Mouse (Mus musculus): ENCODE data around the gene Sgf29. TPM values are rescaled to one million over a fixed set of nuclear protein-coding genes. Genes with fewer than 3 reads are reported as not detected.

Sgf29 gene
- polyA plus RNA-seq, 1 experiment from 2014 or later = 57.6 TPM

DNA sequence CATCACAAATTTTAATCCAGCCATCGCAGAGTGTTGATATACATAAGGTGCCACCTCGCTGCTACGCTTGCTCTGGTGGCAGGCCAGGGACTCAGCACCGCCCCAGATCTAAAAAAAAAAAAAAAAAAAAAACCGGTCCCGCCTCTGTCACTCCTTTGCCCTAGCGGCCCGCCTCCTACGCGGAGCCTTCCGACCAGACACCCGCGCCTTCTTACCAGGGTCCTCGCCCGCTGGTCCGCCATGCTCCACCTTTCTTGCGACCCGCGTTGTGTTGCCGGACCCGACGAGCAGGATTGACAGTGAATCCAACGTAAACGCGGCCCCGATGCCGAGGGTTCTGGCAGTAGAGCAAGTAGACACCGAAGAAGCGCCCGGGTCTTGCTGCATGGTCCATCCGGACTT is 46.1 kb downstream of the Sgf29 start, which contains the start of gene Bola2:
Gene Bola2, plus strand, starts transcription at position 192 of the 402 bp plus-strand sequence.
- no peak for DNase-seq (ENCODE audit: low spot score)
- under 1% methylated on average over 31 of the region's 31 CpGs for WGBS
- peak within 1 kb of the TSS; percentile 97 for H3K27ac ChIP-seq
- no peaks in the 10 kb centered on the region for H3K27me3 ChIP-seq (ENCODE audit: insufficient read depth, poor library complexity, severe bottlenecking)
- peaks cover 57% of the 10 kb centered on the region for H3K36me3 ChIP-seq
- no peaks in the 10 kb centered on the region for H3K9me3 ChIP-seq
- H3K4me1 ChIP-seq (replicated peaks) = peaks cover 42% of the 10 kb centered on the region
- peak within 1 kb of the TSS; percentile 93 for H3K4me3 ChIP-seq

DNA sequence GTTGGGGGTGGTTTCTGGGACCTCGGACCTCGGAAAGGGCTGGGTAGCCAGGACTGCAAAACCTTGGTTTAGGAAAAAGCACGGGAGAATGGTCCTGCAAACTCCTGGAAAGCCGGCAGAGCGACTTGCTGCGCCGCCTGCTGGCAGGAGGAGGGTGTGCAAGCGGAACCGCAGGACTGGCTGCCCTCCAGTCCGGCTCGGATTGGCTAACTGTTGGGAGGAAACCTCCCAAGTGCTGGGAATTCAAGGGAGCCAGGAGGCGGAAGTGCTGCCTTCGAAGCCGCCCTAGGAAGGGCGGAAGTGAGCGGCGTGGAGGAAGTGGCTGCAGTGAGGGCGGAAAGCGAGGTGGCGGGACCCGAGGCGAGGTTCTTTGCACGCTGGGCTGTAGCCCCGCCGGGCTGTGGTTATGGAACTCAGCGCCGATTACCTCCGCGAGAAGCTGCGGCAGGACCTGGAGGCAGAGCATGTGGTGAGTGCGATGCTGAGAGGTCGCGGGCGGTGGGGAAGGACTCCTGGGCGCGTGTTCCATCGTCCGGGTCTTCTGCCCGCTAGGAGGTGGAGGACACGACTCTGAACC is 46.6 kb downstream of the Sgf29 start, which contains the start of gene Slx1b:
Gene Slx1b, minus strand, starts transcription at position 154 of the 577 bp plus-strand sequence.
- no peaks in the 10 kb centered on the region for H3K27me3 ChIP-seq (ENCODE audit: insufficient read depth, poor library complexity, severe bottlenecking)
- H3K4me1 ChIP-seq (replicated peaks) = peaks cover 47% of the 10 kb centered on the region
- DNase-seq (ENCODE audit: low spot score) = peak; percentile 97
- WGBS = under 1% methylated on average over 40 of the region's 40 CpGs
- H3K4me3 ChIP-seq = peak within 1 kb of the TSS; percentile 93
- no peaks in the 10 kb centered on the region for H3K9me3 ChIP-seq
- peaks cover 57% of the 10 kb centered on the region for H3K36me3 ChIP-seq
- H3K27ac ChIP-seq = peak within 1 kb of the TSS; percentile 97

DNA sequence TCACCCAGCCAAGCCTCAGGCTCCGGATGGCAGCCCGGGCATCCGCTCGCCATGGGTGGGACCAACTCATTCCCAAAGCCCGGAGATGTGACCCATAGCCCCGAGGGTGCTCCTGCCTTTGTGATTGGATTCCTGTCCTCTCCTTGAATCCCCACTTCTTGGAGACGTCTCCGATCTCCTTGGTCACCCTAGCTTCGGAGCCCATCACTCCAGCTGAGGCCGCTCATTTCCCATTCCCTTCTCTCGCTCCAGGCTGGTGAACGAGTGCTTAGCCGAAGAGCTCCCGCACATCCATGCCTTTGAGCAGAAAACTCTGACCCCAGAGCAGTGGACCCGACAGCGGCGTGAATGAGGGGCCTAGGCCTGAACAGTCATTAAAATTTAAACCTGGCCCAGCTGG is 47.2 kb downstream of the Sgf29 start:
- Histone ChIP-seq H3K9me3 (no peaks in the 10 kb centered on the region), H3K4me3 (peak overlapping the region; percentile 93), H3K4me1 (replicated peaks) (peaks cover 52% of the 10 kb centered on the region), H3K27me3 (ENCODE audit: insufficient read depth, poor library complexity, severe bottlenecking) (no peaks in the 10 kb centered on the region), H3K36me3 (peaks cover 52% of the 10 kb centered on the region), H3K27ac (peak overlapping the region; percentile 97)
- DNase-seq (ENCODE audit: low spot score) = no peak
- WGBS = 5% methylated on average over 17 of the region's 17 CpGs

DNA sequence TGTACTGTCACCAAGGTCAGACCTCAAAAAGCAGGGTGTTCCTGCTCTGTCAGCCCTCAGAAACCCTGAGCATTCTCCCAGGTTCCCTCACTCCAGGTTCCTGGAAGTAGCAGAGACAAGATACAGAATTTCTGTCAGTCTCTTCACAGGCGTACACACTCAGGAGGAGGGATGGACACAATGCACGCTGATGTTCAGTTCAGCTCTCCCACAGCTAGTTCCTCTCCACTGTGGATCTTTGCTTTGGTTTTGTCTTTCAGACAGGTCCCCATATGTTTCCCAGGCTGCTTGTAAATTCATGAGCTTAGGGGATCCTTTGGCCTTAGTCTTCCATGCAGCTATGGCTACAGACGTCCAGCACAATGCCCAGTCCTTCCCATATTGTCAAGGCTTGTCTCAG is 47.8 kb downstream of the Sgf29 start:
- 79% methylated on average over 3 of the region's 3 CpGs for WGBS
- Histone ChIP-seq H3K36me3 (peaks cover 46% of the 10 kb centered on the region), H3K27me3 (ENCODE audit: insufficient read depth, poor library complexity, severe bottlenecking) (peaks cover 5% of the 10 kb centered on the region), H3K9me3 (no peaks in the 10 kb centered on the region), H3K4me3 (peak overlapping the region; percentile 93), H3K4me1 (replicated peaks) (peaks cover 58% of the 10 kb centered on the region), H3K27ac (0 out of 2 replicates have a peak overlapping the region, but pooled peaks have one; percentile 97)
- DNase-seq (ENCODE audit: low spot score) = no peak

DNA sequence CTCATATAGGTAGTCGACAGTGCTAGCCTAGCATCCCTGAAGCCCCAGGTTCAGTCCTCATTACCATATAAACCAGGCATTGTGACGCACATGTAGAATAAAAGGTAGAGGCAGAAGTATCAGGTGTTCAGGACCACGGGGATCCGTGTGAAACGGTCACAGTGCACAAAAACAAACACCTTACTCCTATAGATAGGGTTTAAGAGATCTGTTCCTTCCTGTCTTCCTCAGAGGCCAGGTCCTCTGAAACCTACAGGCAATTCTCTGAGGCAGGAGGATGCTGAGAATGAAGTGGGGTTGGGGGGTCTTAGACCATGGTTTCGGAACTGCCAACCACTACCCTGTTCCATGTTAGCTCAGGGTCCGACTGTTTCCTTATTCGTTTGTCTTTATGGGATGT is 48.7 kb downstream of the Sgf29 start:
- WGBS = 96% methylated on average over 8 of the region's 8 CpGs
- Histone ChIP-seq H3K36me3 (peaks cover 36% of the 10 kb centered on the region), H3K27me3 (ENCODE audit: insufficient read depth, poor library complexity, severe bottlenecking) (peaks cover 14% of the 10 kb centered on the region), H3K4me3 (no peak overlapping the region), H3K9me3 (no peaks in the 10 kb centered on the region), H3K27ac (no peak overlapping the region), H3K4me1 (replicated peaks) (peaks cover 67% of the 10 kb centered on the region)
- no peak for DNase-seq (ENCODE audit: low spot score)

DNA sequence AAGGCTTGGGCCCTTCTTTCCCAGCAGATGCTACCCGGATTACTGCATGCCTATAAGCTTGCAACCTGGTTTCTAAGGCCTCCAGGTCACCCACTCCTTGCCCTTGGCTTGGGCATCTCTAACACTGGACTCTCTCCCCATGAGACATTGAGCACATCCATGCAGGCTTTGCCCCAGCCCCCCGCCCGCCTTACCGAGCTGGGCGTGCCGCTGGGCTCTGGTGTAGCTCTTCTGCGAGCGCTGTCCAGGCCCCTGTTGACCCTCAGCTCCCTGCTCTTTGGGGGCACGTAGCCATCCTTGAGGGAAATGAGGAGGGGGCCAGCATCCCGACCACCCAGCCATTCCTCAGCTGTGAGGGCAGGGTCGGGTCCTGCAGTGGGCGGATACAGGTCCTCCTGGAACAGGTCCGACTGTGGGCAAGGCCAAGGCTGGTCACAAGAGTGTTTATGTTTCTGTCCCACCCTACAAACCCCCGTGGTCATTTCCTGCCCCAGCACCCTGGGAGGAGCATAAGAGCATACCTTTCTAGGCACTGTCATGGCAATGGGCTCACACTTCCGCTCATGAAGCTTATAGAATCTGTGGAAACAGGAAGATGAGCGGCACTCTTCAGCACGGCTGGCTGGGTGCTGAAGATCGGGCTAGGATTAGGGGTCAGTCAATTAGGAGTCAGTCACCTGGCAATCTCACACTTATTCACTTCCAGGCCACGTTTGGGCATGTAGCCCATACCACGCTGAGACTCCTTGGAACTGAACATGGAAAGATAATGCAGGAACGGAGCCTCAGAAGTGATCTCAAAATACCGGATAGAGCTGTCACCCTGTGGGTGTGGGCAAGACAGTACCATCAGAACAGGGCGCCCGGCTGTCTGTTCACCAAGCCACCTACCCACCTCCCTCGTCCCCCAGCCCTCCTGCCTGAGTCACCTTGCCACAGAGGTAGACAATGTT is 51.2 kb downstream of the Sgf29 start:
- peaks cover 39% of the 10 kb centered on the region for H3K27me3 ChIP-seq (ENCODE audit: insufficient read depth, poor library complexity, severe bottlenecking)
- peaks cover 76% of the 10 kb centered on the region for H3K4me1 ChIP-seq (replicated peaks)
- H3K27ac ChIP-seq = no peak overlapping the region
- DNase-seq (ENCODE audit: low spot score) = no peak
- WGBS = 83% methylated on average over 25 of the region's 25 CpGs
- no peaks in the 10 kb centered on the region for H3K9me3 ChIP-seq
- H3K36me3 ChIP-seq = peaks cover 36% of the 10 kb centered on the region
- H3K4me3 ChIP-seq = peak overlapping the region; percentile 29; the same call in 1 of the 2 replicates

DNA sequence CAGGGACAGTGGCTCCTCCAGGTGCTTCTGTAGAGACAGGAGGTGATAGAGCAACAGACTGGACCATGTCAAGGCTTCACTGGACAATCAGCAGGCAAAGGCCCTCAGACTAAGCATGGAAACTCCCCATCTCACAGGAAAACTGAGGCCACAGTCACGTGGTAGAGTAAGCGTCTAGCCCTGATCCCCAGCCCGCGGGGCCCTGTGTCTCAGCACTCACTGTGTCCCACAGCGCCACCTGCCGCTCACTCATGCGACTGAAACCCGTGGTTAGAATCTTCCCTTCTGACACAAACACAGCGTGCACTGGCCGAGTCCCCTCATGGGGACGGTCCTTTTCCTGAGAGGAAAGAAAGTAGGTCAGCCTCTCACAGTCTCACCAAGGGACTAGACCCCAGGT is 52.0 kb downstream of the Sgf29 start:
- DNase-seq (ENCODE audit: low spot score) = peak; percentile 88
- Histone ChIP-seq H3K9me3 (no peaks in the 10 kb centered on the region), H3K36me3 (peaks cover 36% of the 10 kb centered on the region), H3K4me1 (replicated peaks) (peaks cover 79% of the 10 kb centered on the region), H3K27me3 (ENCODE audit: insufficient read depth, poor library complexity, severe bottlenecking) (peaks cover 46% of the 10 kb centered on the region), H3K4me3 (peak overlapping the region; percentile 29; the same call in 1 of the 2 replicates), H3K27ac (0 out of 2 replicates have a peak overlapping the region, but pooled peaks have one; percentile 23)
- WGBS = under 1% methylated on average over 11 of the region's 11 CpGs

DNA sequence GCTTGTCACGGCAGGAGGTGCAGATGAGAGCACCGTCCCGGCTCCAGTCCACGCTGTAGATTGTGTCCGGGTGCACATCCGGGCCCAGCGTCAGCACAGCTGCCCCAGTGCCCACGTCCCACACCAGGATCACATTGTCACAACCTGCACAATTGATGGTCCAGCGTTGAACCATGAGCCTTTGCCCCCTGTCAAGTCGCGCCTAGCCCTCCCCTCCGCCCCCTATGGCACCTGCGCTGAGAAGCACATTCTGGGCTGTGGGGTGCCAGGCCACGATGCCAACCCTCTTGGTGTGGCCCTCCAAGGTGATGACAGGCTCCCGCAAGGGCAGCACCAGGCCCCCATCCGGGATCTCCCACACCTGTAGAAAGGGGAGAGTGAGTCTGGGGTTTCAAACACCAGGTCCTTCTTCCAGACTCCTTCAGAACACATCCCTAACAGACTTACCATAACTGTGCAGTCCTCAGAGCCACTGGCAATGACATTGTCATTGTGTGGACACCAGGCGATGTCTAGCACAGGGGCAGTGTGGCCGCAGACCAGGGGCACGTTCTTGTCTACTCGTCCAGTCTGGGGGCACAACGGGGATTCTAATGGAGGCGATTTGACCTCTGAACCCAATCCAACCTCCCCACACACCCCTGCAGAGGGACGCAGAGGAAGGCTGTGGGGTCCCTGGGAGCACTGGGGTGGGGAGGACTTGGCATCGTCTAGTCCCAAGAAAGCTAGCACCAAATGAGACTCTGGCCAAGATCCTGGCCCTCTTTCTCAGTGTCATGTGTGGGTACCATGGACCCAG is 52.6 kb downstream of the Sgf29 start:
- Histone ChIP-seq H3K36me3 (peaks cover 36% of the 10 kb centered on the region), H3K27me3 (ENCODE audit: insufficient read depth, poor library complexity, severe bottlenecking) (peaks cover 52% of the 10 kb centered on the region), H3K4me3 (peak overlapping the region; percentile 29; the same call in 1 of the 2 replicates), H3K27ac (peak overlapping the region; percentile 23; the same call in 1 of the 2 replicates), H3K9me3 (no peaks in the 10 kb centered on the region), H3K4me1 (replicated peaks) (peaks cover 72% of the 10 kb centered on the region)
- no peak for DNase-seq (ENCODE audit: low spot score)
- WGBS = 56% methylated on average over 24 of the region's 24 CpGs

DNA sequence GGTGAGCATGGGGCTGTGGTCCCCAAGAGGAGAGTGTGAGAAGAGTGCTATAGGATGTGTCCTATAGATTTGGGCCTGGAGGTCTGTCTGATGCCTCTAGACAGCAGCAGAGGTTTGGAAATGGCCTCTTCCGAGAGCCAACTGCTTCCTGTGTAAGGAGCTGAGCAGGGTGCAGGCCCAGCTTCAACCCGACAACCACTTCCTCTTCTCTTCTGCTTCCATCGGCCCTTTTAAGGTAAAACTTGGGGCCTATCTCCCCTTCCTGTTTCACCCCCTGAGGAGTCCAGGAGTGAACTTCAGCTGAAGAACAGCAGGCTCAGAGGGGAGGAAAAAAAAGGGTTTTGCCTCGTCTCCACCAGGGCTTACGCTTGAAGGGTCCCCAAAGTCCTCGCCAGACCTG is 53.2 kb downstream of the Sgf29 start:
- H3K27ac ChIP-seq = no peak overlapping the region
- no peak overlapping the region for H3K4me3 ChIP-seq
- 80% methylated on average over 6 of the region's 6 CpGs for WGBS
- DNase-seq (ENCODE audit: low spot score) = no peak
- peaks cover 66% of the 10 kb centered on the region for H3K4me1 ChIP-seq (replicated peaks)
- H3K9me3 ChIP-seq = no peaks in the 10 kb centered on the region
- H3K36me3 ChIP-seq = peaks cover 31% of the 10 kb centered on the region
- peaks cover 52% of the 10 kb centered on the region for H3K27me3 ChIP-seq (ENCODE audit: insufficient read depth, poor library complexity, severe bottlenecking)

DNA sequence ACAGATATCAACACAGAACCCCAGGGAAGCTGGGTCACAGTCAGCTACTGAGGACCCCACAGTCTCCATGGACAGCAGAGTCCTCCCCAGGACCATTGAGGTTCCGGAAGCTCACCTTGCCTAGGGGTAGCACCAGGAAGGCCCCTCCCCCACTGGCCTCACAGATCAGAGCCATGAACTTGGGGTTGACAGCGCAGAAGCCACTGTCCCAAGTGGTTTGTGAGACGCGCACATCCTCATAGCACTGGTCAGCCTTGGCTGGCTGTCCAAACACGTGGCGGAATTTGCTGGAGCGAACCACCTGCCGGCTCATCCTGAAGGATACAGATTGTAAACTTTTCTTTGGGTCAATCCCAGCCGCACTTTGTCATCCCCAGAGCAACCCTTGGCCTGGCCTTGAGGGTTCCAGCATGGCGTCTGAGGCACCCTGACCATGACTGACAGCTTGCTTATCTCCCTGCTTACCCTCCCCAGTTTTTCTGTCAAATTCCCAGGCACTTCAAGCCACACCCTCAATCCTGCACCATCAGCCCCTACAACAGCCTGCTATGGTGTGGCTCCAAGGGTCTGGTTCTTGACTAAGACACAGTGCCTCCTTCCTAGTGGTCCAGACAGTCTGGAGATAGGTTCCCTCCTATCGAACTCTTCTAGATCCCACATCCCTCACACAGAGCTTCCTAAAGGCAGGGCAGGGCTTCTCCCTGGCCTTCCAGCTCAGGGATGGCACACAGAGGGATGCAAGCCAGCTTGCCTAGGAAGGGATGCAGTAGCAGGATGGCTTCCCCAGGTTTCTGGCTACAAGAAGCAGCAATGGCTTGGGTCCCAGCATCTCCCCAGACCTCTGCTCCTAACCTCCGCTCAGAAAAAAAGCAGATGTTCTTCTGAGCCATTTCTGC is 54.0 kb downstream of the Sgf29 start:
- Histone ChIP-seq H3K4me1 (replicated peaks) (peaks cover 62% of the 10 kb centered on the region), H3K27me3 (ENCODE audit: insufficient read depth, poor library complexity, severe bottlenecking) (peaks cover 52% of the 10 kb centered on the region), H3K36me3 (peaks cover 23% of the 10 kb centered on the region)

DNA sequence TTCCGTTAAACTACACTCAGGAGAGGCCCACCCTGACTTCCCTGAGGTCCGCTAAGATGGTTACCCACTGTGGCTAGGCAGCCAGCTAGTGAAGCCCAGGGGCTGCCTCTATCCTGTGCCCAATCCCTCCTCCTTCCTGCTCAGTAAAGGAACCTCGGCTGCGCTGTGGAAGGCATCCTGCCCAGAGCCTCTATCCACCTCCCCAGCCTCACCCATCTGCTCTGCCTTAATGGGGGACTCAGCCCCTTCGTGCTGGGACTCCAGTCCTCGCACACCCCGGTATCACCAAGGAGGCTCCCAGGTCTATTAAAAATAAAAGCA is 54.6 kb downstream of the Sgf29 start:
- no peak for DNase-seq (ENCODE audit: low spot score)
- Histone ChIP-seq H3K27me3 (ENCODE audit: insufficient read depth, poor library complexity, severe bottlenecking) (peaks cover 52% of the 10 kb centered on the region), H3K9me3 (no peaks in the 10 kb centered on the region), H3K4me1 (replicated peaks) (peaks cover 62% of the 10 kb centered on the region), H3K27ac (peak overlapping the region; percentile 90), H3K4me3 (peak overlapping the region; percentile 78), H3K36me3 (peaks cover 18% of the 10 kb centered on the region)
- 17% methylated on average over 7 of the region's 7 CpGs for WGBS

More for the DNA sequence above, 54.0 kb downstream of the Sgf29 start:
- H3K9me3 ChIP-seq = no peaks in the 10 kb centered on the region
- peak overlapping the region; percentile 90; the same call in 1 of the 2 replicates for H3K27ac ChIP-seq
- 87% methylated on average over 12 of the region's 12 CpGs for WGBS
- H3K4me3 ChIP-seq = peak overlapping the region; percentile 78
- DNase-seq (ENCODE audit: low spot score) = no peak
